Mouse (Mus musculus): ENCODE measurements at regions not wholly inside any gene's neighbourhood (a gene's known extent, or its start where the extent isn't known, plus 50 kb on each side); places are given as distances from the start of the nearest gene placed in this dataset.

DNA sequence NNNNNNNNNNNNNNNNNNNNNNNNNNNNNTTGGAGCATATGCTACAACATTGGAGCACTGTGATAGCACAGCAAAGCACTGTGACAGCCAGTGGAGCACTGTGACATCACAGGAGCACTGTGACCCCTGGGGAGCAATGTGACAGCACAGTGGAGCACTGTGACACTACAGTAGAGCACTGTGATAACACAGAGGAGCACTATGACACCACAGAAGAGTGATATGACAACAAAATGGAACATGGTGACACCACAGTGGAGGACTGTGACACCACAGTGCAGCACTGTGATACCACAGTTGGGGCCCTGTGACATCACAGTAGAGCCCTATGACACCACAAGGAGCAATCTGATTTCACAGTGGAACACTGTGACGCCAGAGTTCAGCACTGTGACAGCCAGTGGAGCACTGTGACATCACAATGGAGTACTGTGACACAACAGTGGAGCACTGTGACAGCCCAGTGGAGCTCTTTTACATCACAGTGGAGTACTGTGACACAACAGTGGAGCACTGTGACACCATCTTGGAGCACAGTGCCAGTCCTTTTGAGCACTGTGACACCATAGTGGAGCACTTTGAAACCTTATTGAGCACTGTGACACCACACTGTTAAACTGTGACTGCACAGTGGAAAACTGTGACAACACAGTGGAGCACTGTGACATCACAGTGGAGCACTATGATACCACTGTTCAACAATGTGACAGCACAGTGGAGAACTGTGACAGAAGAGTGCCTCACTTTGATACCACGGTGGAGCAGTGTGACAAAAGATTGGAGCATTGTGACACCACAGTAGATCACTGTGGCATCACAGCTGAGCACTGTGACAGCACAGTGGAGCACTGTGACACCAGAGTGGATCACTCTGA lies 116.9 kb upstream of the Vmn1r2 start:
- H3K4me2 ChIP-seq, result no peak overlapping the region
- H3K4me3 ChIP-seq, result no peak overlapping the region
- no peak overlapping the region for H3K27ac ChIP-seq (ENCODE audit: poor library complexity, severe bottlenecking)
- no peaks in the 10 kb centered on the region for H3K4me1 ChIP-seq (replicated peaks)
- peaks cover 54% of the 10 kb centered on the region for H3K9me3 ChIP-seq (replicated peaks)
- H3K36me3 ChIP-seq, result no peaks in the 10 kb centered on the region
- peak; percentile 56 for ATAC-seq (ENCODE audit: insufficient number of reproducible peaks, low FRiP score)
- WGBS, result 45% methylated on average over 2 of the region's 2 CpGs
- no peaks in the 10 kb centered on the region for H3K27me3 ChIP-seq (replicated peaks)
- H3K9ac ChIP-seq, result no peak overlapping the region

DNA sequence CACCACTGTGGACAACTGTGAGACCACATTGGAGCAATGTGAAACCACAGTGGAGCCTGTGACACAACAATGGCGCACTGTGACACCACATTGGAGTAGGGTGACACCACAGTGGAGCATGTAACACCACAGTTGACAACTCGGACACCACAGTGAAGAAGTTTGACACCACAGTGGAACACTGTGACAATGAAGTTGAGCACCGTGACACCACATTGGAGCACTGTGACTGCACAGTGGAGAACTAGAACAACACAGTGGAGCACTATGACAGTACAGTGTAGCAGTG lies 116.3 kb upstream of the Vmn1r2 start:
- Histone ChIP-seq H3K4me1 (replicated peaks) (no peaks in the 10 kb centered on the region), H3K4me3 (no peak overlapping the region), H3K27me3 (replicated peaks) (no peaks in the 10 kb centered on the region), H3K27ac (ENCODE audit: poor library complexity, severe bottlenecking) (no peak overlapping the region), H3K36me3 (no peaks in the 10 kb centered on the region), H3K9me3 (replicated peaks) (peaks cover 60% of the 10 kb centered on the region), H3K4me2 (no peak overlapping the region), H3K9ac (no peak overlapping the region)
- 70% methylated on average over 3 of the region's 3 CpGs for WGBS
- ATAC-seq (ENCODE audit: insufficient number of reproducible peaks, low FRiP score), result no peak

DNA sequence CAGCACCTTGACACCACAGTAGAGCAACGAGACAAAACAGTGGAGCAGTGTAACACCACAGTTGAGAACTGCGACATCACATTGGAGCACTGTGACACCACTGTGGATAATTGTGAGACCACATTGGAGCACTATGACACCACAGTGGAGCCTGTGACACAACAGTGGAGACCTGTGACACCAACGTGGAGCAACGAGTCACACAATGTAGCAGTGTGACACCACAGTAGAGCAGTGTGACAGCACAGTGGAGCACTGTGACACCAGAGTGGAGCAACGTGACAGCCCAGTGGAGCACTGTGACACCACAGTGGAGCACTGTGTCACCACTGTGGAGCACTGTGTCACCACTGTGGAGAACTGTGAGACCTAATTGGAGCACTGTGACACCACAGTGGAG lies 115.9 kb upstream of the Vmn1r2 start:
- no peaks in the 10 kb centered on the region for H3K4me1 ChIP-seq (replicated peaks)
- ATAC-seq (ENCODE audit: insufficient number of reproducible peaks, low FRiP score), result 0 out of 2 replicates have a peak, but pooled peaks have one; percentile 1

GRCm38 (mm10) chr4:3052314-3053059 lies 114.6 kb upstream of the Vmn1r2 start:
- H3K4me2 ChIP-seq, result no peak overlapping the region
- H3K4me3 ChIP-seq, result no peak overlapping the region
- 75% methylated on average over 4 of the region's 4 CpGs for WGBS
- no peaks in the 10 kb centered on the region for H3K27me3 ChIP-seq (replicated peaks)
- no peaks in the 10 kb centered on the region for H3K36me3 ChIP-seq
- no peak overlapping the region for H3K9ac ChIP-seq
- H3K27ac ChIP-seq (ENCODE audit: poor library complexity, severe bottlenecking), result no peak overlapping the region
- no peaks in the 10 kb centered on the region for H3K4me1 ChIP-seq (replicated peaks)
- peaks cover 66% of the 10 kb centered on the region for H3K9me3 ChIP-seq (replicated peaks)
- peak; percentile 33; the same call in 1 of the 2 replicates for ATAC-seq (ENCODE audit: insufficient number of reproducible peaks, low FRiP score)

More for the DNA sequence above, 115.9 kb upstream of the Vmn1r2 start:
- Histone ChIP-seq H3K27me3 (replicated peaks) (no peaks in the 10 kb centered on the region), H3K27ac (ENCODE audit: poor library complexity, severe bottlenecking) (no peak overlapping the region), H3K4me3 (no peak overlapping the region), H3K4me2 (no peak overlapping the region), H3K9me3 (replicated peaks) (peaks cover 64% of the 10 kb centered on the region), H3K9ac (no peak overlapping the region), H3K36me3 (no peaks in the 10 kb centered on the region)
- WGBS, result 56% methylated on average over 5 of the region's 5 CpGs

DNA sequence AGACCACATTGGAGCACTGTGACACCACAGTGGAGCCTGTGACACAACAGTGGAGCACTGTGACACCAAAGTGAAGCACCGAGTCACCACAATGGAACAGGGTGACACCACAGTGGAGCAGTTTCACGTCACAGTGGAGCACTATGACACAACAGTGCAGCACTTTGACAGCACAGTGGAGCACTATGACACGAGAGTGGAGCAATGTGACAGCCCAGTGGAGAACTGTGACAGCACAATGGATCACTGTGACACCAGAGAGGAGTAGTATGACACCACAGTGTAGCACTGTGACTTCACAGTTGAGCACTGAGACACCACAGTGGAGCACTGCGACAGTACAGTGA lies 114.1 kb upstream of the Vmn1r2 start:
- 46% methylated on average over 4 of the region's 4 CpGs for WGBS
- H3K27ac ChIP-seq (ENCODE audit: poor library complexity, severe bottlenecking), result no peak overlapping the region
- peak; percentile 7; the same call in 1 of the 2 replicates for ATAC-seq (ENCODE audit: insufficient number of reproducible peaks, low FRiP score)
- H3K4me1 ChIP-seq (replicated peaks), result no peaks in the 10 kb centered on the region
- H3K4me2 ChIP-seq, result no peak overlapping the region
- H3K9ac ChIP-seq, result no peak overlapping the region
- no peaks in the 10 kb centered on the region for H3K27me3 ChIP-seq (replicated peaks)
- no peak overlapping the region for H3K4me3 ChIP-seq
- no peaks in the 10 kb centered on the region for H3K36me3 ChIP-seq
- peaks cover 66% of the 10 kb centered on the region for H3K9me3 ChIP-seq (replicated peaks)

DNA sequence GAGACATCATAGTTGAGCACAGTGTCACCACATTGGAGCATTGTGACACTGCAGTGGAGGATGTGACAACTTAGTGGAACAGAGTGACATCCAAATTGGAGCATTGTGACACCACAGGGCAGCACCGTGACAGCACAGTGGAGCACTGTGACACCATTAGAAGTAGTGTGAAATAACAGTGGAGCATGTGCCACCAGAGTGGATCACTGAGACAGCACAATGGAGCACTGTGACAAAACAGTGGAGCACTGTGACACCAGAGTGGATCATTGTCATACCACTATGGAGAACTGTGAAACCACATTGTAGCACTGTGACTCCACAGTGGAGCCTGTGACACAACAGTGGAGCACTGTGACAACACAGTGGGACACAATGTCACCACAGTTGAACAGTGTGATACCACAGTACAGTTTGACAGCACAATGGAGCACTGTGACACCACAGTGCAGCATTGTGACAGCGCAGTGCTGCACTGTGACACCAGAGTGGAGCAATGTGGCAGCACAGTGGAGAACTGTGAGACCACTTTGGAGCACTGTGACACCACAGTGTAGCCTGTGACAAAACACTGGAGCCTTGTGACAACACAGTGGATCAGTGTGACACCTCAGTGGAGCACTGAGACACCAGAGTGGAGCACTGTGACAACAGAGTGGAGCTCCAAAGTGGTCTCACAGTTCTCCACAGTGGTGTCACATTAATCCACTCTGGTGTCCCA lies 113.5 kb upstream of the Vmn1r2 start:
- no peak overlapping the region for H3K27ac ChIP-seq (ENCODE audit: poor library complexity, severe bottlenecking)
- H3K9me3 ChIP-seq (replicated peaks), result peaks cover 71% of the 10 kb centered on the region
- ATAC-seq (ENCODE audit: insufficient number of reproducible peaks, low FRiP score), result no peak
- no peak overlapping the region for H3K4me3 ChIP-seq
- no peaks in the 10 kb centered on the region for H3K4me1 ChIP-seq (replicated peaks)
- H3K9ac ChIP-seq, result no peak overlapping the region
- H3K27me3 ChIP-seq (replicated peaks), result no peaks in the 10 kb centered on the region
- WGBS, result 78% methylated on average over 2 of the region's 2 CpGs
- H3K36me3 ChIP-seq, result no peaks in the 10 kb centered on the region
- no peak overlapping the region for H3K4me2 ChIP-seq

DNA sequence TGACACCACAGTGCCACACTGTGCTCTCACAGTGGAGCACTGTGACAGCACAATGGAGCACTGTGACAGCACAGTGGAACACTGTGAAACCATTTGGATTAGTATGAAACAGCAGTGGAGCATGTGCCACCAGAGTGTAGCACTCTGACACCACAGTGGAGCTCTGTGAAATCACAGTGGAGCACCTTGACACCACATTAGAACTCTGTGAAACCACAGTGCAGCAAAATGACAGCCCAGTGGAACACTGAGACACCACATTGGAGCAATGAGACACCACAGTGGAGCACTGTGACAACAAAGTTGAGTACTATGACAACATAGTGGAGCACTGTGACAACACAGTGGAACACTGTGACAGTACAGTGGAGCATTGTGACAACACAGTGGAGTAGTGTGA lies 112.2 kb upstream of the Vmn1r2 start:
- Histone ChIP-seq H3K4me1 (replicated peaks) (no peaks in the 10 kb centered on the region), H3K36me3 (no peaks in the 10 kb centered on the region), H3K27me3 (replicated peaks) (no peaks in the 10 kb centered on the region), H3K9ac (no peak overlapping the region), H3K4me3 (no peak overlapping the region), H3K27ac (ENCODE audit: poor library complexity, severe bottlenecking) (no peak overlapping the region), H3K4me2 (no peak overlapping the region), H3K9me3 (replicated peaks) (peaks cover 82% of the 10 kb centered on the region)
- ATAC-seq (ENCODE audit: insufficient number of reproducible peaks, low FRiP score), result no peak

- no peak for ATAC-seq (ENCODE audit: insufficient number of reproducible peaks, low FRiP score)
- WGBS, result 57% methylated on average over 1 of the region's 1 CpGs
- H3K9ac ChIP-seq, result no peak overlapping the region
- no peak overlapping the region for H3K27ac ChIP-seq (ENCODE audit: poor library complexity, severe bottlenecking)
- H3K27me3 ChIP-seq (replicated peaks), result no peaks in the 10 kb centered on the region
- H3K4me1 ChIP-seq (replicated peaks), result no peaks in the 10 kb centered on the region
- no peak overlapping the region for H3K4me3 ChIP-seq
- peaks cover 78% of the 10 kb centered on the region for H3K9me3 ChIP-seq (replicated peaks)
- H3K4me2 ChIP-seq, result no peak overlapping the region
- no peaks in the 10 kb centered on the region for H3K36me3 ChIP-seq
Measured at GRCm38 (mm10) chr4:3055396-3055795, 111.7 kb upstream of the Vmn1r2 start.

GRCm38 (mm10) chr4:3059511-3060054 lies 107.5 kb upstream of the Vmn1r2 start:
- Histone ChIP-seq H3K27me3 (replicated peaks) (no peaks in the 10 kb centered on the region), H3K4me1 (replicated peaks) (no peaks in the 10 kb centered on the region), H3K9ac (no peak overlapping the region), H3K4me2 (no peak overlapping the region), H3K36me3 (no peaks in the 10 kb centered on the region), H3K9me3 (replicated peaks) (peaks cover 68% of the 10 kb centered on the region), H3K27ac (ENCODE audit: poor library complexity, severe bottlenecking) (no peak overlapping the region), H3K4me3 (no peak overlapping the region)
- no peak for ATAC-seq (ENCODE audit: insufficient number of reproducible peaks, low FRiP score)
- WGBS, result 48% methylated on average over 2 of the region's 2 CpGs

- Histone ChIP-seq H3K36me3 (no peaks in the 10 kb centered on the region), H3K4me1 (replicated peaks) (no peaks in the 10 kb centered on the region), H3K9me3 (replicated peaks) (peaks cover 75% of the 10 kb centered on the region), H3K4me3 (no peak overlapping the region), H3K4me2 (no peak overlapping the region), H3K27ac (ENCODE audit: poor library complexity, severe bottlenecking) (no peak overlapping the region), H3K9ac (no peak overlapping the region), H3K27me3 (replicated peaks) (no peaks in the 10 kb centered on the region)
- ATAC-seq (ENCODE audit: insufficient number of reproducible peaks, low FRiP score), result no peak
- 52% methylated on average over 2 of the region's 2 CpGs for WGBS
Measured at GRCm38 (mm10) chr4:3062027-3062605, 105.0 kb upstream of the Vmn1r2 start.

- no peaks in the 10 kb centered on the region for H3K27me3 ChIP-seq (replicated peaks)
- peaks cover 86% of the 10 kb centered on the region for H3K9me3 ChIP-seq (replicated peaks)
- H3K9ac ChIP-seq, result no peak overlapping the region
- H3K4me1 ChIP-seq (replicated peaks), result no peaks in the 10 kb centered on the region
- no peak overlapping the region for H3K27ac ChIP-seq (ENCODE audit: poor library complexity, severe bottlenecking)
- WGBS, result 42% methylated on average over 3 of the region's 3 CpGs
- ATAC-seq (ENCODE audit: insufficient number of reproducible peaks, low FRiP score), result no peak
- no peak overlapping the region for H3K4me3 ChIP-seq
- no peaks in the 10 kb centered on the region for H3K36me3 ChIP-seq
- H3K4me2 ChIP-seq, result no peak overlapping the region
Measured at GRCm38 (mm10) chr4:3063966-3064365, 103.2 kb upstream of the Vmn1r2 start.

Data from heart, embryonic 12.5 days (tissue).